Mouse (Mus musculus) gastrocnemius, postnatal 25 days (tissue): Measurements from ENCODE around the gene Olfr691. TPM values are rescaled to one million over a fixed set of nuclear protein-coding genes. Genes with fewer than 3 reads are reported as not detected.

Experiments
- total RNA-seq, 2 experiments: library from RNA; stranded (reverse); gene quantifications; 1 replicate in 1 of 2; 2 replicates in 1 of 2; pipeline ENCODE4 v1.2.3; 2021

Olfr691 gene
- total RNA-seq, 2 experiments from 2014 or later = not detected

Other genes with a start within 250 kb of the Olfr691 start
- not detected for gene Olfr680-ps1, start 249.5 kb downstream of the Olfr691 start, total RNA-seq
- gene Olfr681, start 225.4 kb downstream of the Olfr691 start, total RNA-seq = not detected
- not detected for gene Olfr683, start 195.3 kb downstream of the Olfr691 start, total RNA-seq
- gene Olfr684, start 178.6 kb downstream of the Olfr691 start, total RNA-seq = not detected
- not detected for gene Olfr685, start 156.3 kb downstream of the Olfr691 start, total RNA-seq
- gene Olfr686, start 134.8 kb downstream of the Olfr691 start, total RNA-seq = not detected
- gene Olfr688, start 54.2 kb downstream of the Olfr691 start, total RNA-seq = not detected
- gene Olfr689, start 31.1 kb downstream of the Olfr691 start, total RNA-seq = not detected
- gene Olfr690, start 8.2 kb downstream of the Olfr691 start, total RNA-seq = not detected
- gene Olfr692, start 26.0 kb upstream of the Olfr691 start, total RNA-seq = not detected
- not detected for gene Gm5901, start 32.8 kb upstream of the Olfr691 start, total RNA-seq
- 10 to 100 TPM; 12.5 to 12.9 TPM for gene Fam160a2, start 57.8 kb upstream of the Olfr691 start, total RNA-seq
- not detected for gene Cnga4, start 62.3 kb upstream of the Olfr691 start, total RNA-seq
- gene Cckbr, start 83.5 kb upstream of the Olfr691 start, total RNA-seq = not detected
- gene Cavin3, start 140.0 kb upstream of the Olfr691 start, total RNA-seq = 10 to 100 TPM; 14.3 to 19.6 TPM
- gene Smpd1, start 212.1 kb upstream of the Olfr691 start, total RNA-seq = 10 to 100 TPM; 48.6 to 51.5 TPM
- 1 to 10 TPM; 6.5 to 9.1 TPM for gene Apbb1, start 239.4 kb upstream of the Olfr691 start, total RNA-seq